Mouse (Mus musculus) ES-E14 (cell line): ENCODE measurements around the gene Atrip. TPM values are rescaled to one million over a fixed set of nuclear protein-coding genes. Genes with fewer than 3 reads are reported as not detected.

ENCODE experiments used
- DNase-seq: peaks from one replicate; pipeline ENCODE4 v3.0.0-alpha.2; 2013; ENCODE audit warnings: low read depth, low spot score
- H3K27ac ChIP-seq: 2 replicates; pipeline ENCODE4 v1.5.1; 2012; ENCODE audit warnings: low read depth, mild to moderate bottlenecking, low read length, moderate library complexity, mixed read lengths; ENCODE audit not compliant: poor library complexity, insufficient read depth, severe bottlenecking
- H3K36me3 ChIP-seq: 2 replicates; pipeline ENCODE4 v1.6.1; 2012; ENCODE audit warnings: mild to moderate bottlenecking, low read length, moderate library complexity, mixed read lengths; ENCODE audit not compliant: control insufficient read depth, poor library complexity, insufficient read depth, severe bottlenecking
- H3K4me1 ChIP-seq, 2 experiments: fragments of 150-350 bp in 1 of 2; sonication (generic) in 1 of 2; 2 replicates each; pipeline ENCODE4 v1.6.1; 2012; ENCODE audit warnings: low read length in 2 of 2, mild to moderate bottlenecking in 1 of 2, mixed read lengths in 1 of 2; ENCODE audit not compliant: control insufficient read depth in 2 of 2, insufficient read depth in 2 of 2, poor library complexity in 1 of 2
- H3K4me3 ChIP-seq, 2 experiments: fragments of 150-350 bp in 1 of 2; sonication (generic) in 1 of 2; 2 replicates each; pipeline ENCODE4 v1.5.1; 2012; ENCODE audit warnings: low read length in 2 of 2, low read depth in 1 of 2, mild to moderate bottlenecking in 1 of 2, mixed read lengths in 1 of 2; ENCODE audit not compliant: insufficient read depth in 1 of 2, poor library complexity in 1 of 2, severe bottlenecking in 1 of 2
- H3K9ac ChIP-seq: 2 replicates; pipeline ENCODE4 v1.6.1; 2012; ENCODE audit warnings: low read depth, mild to moderate bottlenecking, low read length, mixed read lengths; ENCODE audit not compliant: poor library complexity, insufficient read depth, severe bottlenecking
- H3K9me3 ChIP-seq: fragments of 150-350 bp; sonication (generic); 2 replicates; pipeline ENCODE4 v1.6.1; 2012; ENCODE audit warnings: low read depth, mild to moderate bottlenecking, low read length; ENCODE audit not compliant: control insufficient read depth, insufficient read depth
- CHD2 ChIP-seq: IDR thresholded peaks from 2 replicates; pipeline ENCODE4 v1.6.1; 2014; ENCODE audit warnings: mild to moderate bottlenecking, low read depth, low read length, inconsistent platforms
- HCFC1 ChIP-seq: IDR thresholded peaks from 2 replicates; pipeline ENCODE4 v1.6.1; 2012; ENCODE audit warnings: low read length, inconsistent platforms, borderline replicate concordance; ENCODE audit not compliant: insufficient read depth
- MAFK ChIP-seq: IDR thresholded peaks from 2 replicates; pipeline ENCODE4 v1.6.1; 2014; ENCODE audit warnings: mild to moderate bottlenecking, low read depth, low read length, inconsistent platforms; ENCODE audit not compliant: insufficient read depth
- ZC3H11A ChIP-seq: IDR thresholded peaks from 2 replicates; pipeline ENCODE4 v1.6.1; 2012; ENCODE audit warnings: low read depth, mild to moderate bottlenecking, inconsistent platforms, low read length, borderline replicate concordance
- ZNF384 ChIP-seq: IDR thresholded peaks from 2 replicates; pipeline ENCODE4 v1.6.1; 2012; ENCODE audit warnings: low read depth, low read length, inconsistent platforms
- in situ Hi-C, 2 experiments: fragments of 600-800 bp; cut with MboI; formaldehyde crosslinking; loops; one replicate each; pipeline ENCODE4 v1.15.1; 2025; ENCODE audit warnings: low sequenced_read_pairs in 2 of 2, inconsistent platforms in 1 of 2; ENCODE audit not compliant: unreplicated experiment in 2 of 2
- total RNA-seq: library from RNA; depleted of rRNA; stranded (reverse); fragments of 300-350 nt; gene quantifications from 2 replicates; pipeline ENCODE4 v1.2.3, GENCODE M21; 2012

Gene Atrip
- total RNA-seq, 1 experiment: 17.1 TPM

- Histone ChIP-seq H3K27ac (no peak overlapping the region), H3K4me3 (no peak overlapping the region), H3K36me3 (peaks cover 27% of the 10 kb centered on the region), H3K9me3 (no peaks in the 10 kb centered on the region), H3K4me1 (peaks cover 0 to 30% of the 10 kb centered on the region in 2 experiments; a peak in 2 of 4 replicates), H3K9ac (no peak overlapping the region)
- no peak for TF ChIP-seq HCFC1
- TF ChIP-seq ZC3H11A: no peak
- TF ChIP-seq CHD2: no peak
- no peak for TF ChIP-seq MAFK
- no peak for TF ChIP-seq ZNF384
- in situ Hi-C loops: no loop called here
- DNase-seq: no peak
These were observed 20.1 kb downstream of the Atrip start for GRCm38 (mm10) chr9:109053851-109054250.

GRCm38 (mm10) chr9:109053366-109053765 lies 20.6 kb downstream of the Atrip start:
- no peak for DNase-seq
- H3K4me3 ChIP-seq: no peak overlapping the region
- no peak overlapping the region for H3K27ac ChIP-seq
- H3K4me1 ChIP-seq: peaks cover 0 to 28% of the 10 kb centered on the region in 2 experiments; a peak in 2 of 4 replicates
- in situ Hi-C loops: no loop called here
- H3K9me3 ChIP-seq: no peaks in the 10 kb centered on the region
- peaks cover 26% of the 10 kb centered on the region for H3K36me3 ChIP-seq
- no peak overlapping the region for H3K9ac ChIP-seq
- no peak for TF ChIP-seq CHD2
- TF ChIP-seq HCFC1: no peak
- no peak for TF ChIP-seq ZC3H11A
- no peak for TF ChIP-seq MAFK
- TF ChIP-seq ZNF384: no peak

- no peak overlapping the region for H3K27ac ChIP-seq
- no peak for DNase-seq
- no peak overlapping the region for H3K9ac ChIP-seq
- no peak for TF ChIP-seq CHD2
- TF ChIP-seq MAFK: no peak
- no peak for TF ChIP-seq ZNF384
- no peak for TF ChIP-seq ZC3H11A
- in situ Hi-C loops: no loop called here
- no peaks in the 10 kb centered on the region for H3K9me3 ChIP-seq
- H3K4me1 ChIP-seq: peaks cover 0 to 28% of the 10 kb centered on the region in 2 experiments; a peak in 2 of 4 replicates
- no peak overlapping the region for H3K4me3 ChIP-seq
- peaks cover 19% of the 10 kb centered on the region for H3K36me3 ChIP-seq
These were observed 21.2 kb downstream of the Atrip start for GRCm38 (mm10) chr9:109052490-109053260.

GRCm38 (mm10) chr9:109051651-109052489 lies 22.1 kb downstream of the Atrip start:
- no peaks in the 10 kb centered on the region for H3K9me3 ChIP-seq
- H3K36me3 ChIP-seq: peaks cover 14% of the 10 kb centered on the region; the same call in 1 of the 2 replicates
- no peak overlapping the region for H3K9ac ChIP-seq
- 0 out of 2 replicates have a peak overlapping the region, but pooled peaks have one; percentile 4 for H3K27ac ChIP-seq
- H3K4me3 ChIP-seq: no peak overlapping the region
- in situ Hi-C loops: no loop called here
- TF ChIP-seq HCFC1 (no peak), CHD2 (no peak), ZC3H11A (no peak), MAFK (no peak), ZNF384 (no peak)
- peaks cover 0 to 28% of the 10 kb centered on the region in 2 experiments; a peak in 2 of 4 replicates for H3K4me1 ChIP-seq
- DNase-seq: no peak
